Mouse (Mus musculus) liver, adult 2 months (tissue): ENCODE results near the gene Smco2. TPM values are rescaled to one million over a fixed set of nuclear protein-coding genes. Genes with fewer than 3 reads are reported as not detected.

ENCODE experiments used
- DNase-seq: peaks from one replicate; pipeline ENCODE4 v3.0.0-alpha.2; 2011; ENCODE audit warnings: low read depth, low spot score; ENCODE audit errors: extremely low read depth
- H3K27ac ChIP-seq: fragments of 200-500 bp; replicated peaks from 2 replicates; pipeline ENCODE4 v1.5.1; 2012; ENCODE audit warnings: low read depth, mild to moderate bottlenecking, control low read depth, inconsistent platforms, low read length; ENCODE audit not compliant: insufficient read depth
- H3K27me3 ChIP-seq: fragments of 200-500 bp; 2 replicates; pipeline ENCODE4 v1.6.1; 2012; ENCODE audit warnings: mild to moderate bottlenecking, moderate library complexity, low read length, inconsistent platforms; ENCODE audit not compliant: control insufficient read depth, insufficient read depth
- H3K36me3 ChIP-seq: fragments of 200-500 bp; 2 replicates; pipeline ENCODE4 v1.6.1; 2012; ENCODE audit warnings: low read length, inconsistent platforms; ENCODE audit not compliant: control insufficient read depth, insufficient read depth
- H3K4me1 ChIP-seq: fragments of 200-500 bp; 2 replicates; pipeline ENCODE4 v1.6.1; 2011; ENCODE audit warnings: low read length; ENCODE audit not compliant: control insufficient read depth, insufficient read depth
- H3K4me3 ChIP-seq: fragments of 200-500 bp; 2 replicates; pipeline ENCODE4 v1.5.1; 2011; ENCODE audit warnings: low read depth, mild to moderate bottlenecking, control low read depth, low read length, moderate library complexity; ENCODE audit not compliant: insufficient read depth
- H3K79me2 ChIP-seq: fragments of 200-500 bp; 2 replicates; pipeline ENCODE4 v1.6.1; 2012; ENCODE audit warnings: inconsistent platforms, mild to moderate bottlenecking, low read length, moderate library complexity; ENCODE audit not compliant: control insufficient read depth, insufficient read depth
- H3K9ac ChIP-seq: fragments of 200-500 bp; 2 replicates; pipeline ENCODE4 v1.6.1; 2012; ENCODE audit warnings: low read depth, mild to moderate bottlenecking, control low read depth, inconsistent platforms, low read length
- CTCF ChIP-seq: fragments of 200-500 bp; IDR thresholded peaks from 2 replicates; pipeline ENCODE4 v1.5.1; 2011; ENCODE audit warnings: low read depth, low read length, control low read depth
- POLR2A ChIP-seq: fragments of 200-500 bp; IDR thresholded peaks from 2 replicates; pipeline ENCODE4 v1.6.1; 2011; ENCODE audit warnings: low read length, control low read depth; ENCODE audit not compliant: insufficient read depth; ENCODE audit errors: extremely low read depth
- WGBS: fragments of 180-500 bp; shearing (Covaris S2); methylation state at CpG from one replicate; pipeline ENCODE4 v1.1.7; 2018; 5-methylcytosine and 5-hydroxymethylcytosine counted together
- polyA plus RNA-seq: library from polyadenylated mRNA; depleted of rRNA; stranded (reverse); fragments of >200 nt; gene quantifications from 2 replicates; pipeline ENCODE4 v1.2.3, GENCODE M21; 2012
- total RNA-seq: library from RNA; depleted of rRNA; stranded (reverse); fragments of >200 nt; gene quantifications from 2 replicates; pipeline ENCODE4 v1.2.3, GENCODE M21; 2014

Gene Smco2
- total and polyA plus RNA-seq, 2 experiments, result 0.06 TPM; not detected in 1

DNA sequence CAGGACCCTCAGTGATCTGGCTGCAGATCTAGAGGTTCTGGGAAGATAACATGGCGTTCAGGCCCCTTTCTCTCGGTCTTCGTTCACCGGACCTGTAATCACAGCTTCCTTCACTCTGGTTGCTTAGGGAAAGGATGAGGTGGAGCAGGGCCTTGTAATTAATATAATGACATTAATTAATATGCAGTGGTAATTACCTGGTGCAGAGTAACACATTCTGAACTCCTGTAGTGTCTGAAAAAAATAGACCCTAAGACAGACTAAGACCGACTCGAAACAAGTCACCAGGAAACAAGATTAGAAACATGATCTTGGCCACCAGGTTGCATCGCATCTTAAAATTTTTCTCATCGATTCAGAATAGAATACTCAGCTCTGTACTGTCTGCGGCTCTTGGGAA is 30.0 kb downstream of the Smco2 start:
- Histone ChIP-seq H3K36me3 (no peaks in the 10 kb centered on the region), H3K27ac (no peak overlapping the region), H3K79me2 (no peaks in the 10 kb centered on the region), H3K9ac (no peak overlapping the region), H3K4me3 (no peak overlapping the region), H3K27me3 (no peaks in the 10 kb centered on the region), H3K4me1 (no peaks in the 10 kb centered on the region)
- no peak for TF ChIP-seq CTCF
- TF ChIP-seq POLR2A, result no peak
- DNase-seq, result no peak
- 93% methylated on average over 9 of the region's 9 CpGs for WGBS

DNA sequence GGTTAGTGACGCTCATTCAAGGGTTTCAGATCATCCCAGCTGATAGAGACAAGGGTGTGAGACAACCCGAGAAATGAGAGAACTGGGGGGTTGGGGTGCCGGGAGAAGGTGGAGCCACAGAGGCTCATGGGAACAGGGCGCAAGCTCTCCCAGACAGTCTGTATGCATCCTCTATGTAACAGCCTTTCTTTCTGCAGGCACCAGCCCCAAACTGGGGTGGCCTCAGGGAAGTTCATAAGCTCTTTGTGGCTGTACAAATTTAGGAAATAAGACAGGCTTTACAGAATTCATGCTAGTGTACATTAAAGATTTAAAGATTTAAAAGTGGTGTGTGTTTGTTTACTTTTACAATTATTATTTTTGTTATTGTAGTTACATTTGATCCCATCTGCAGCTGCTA is 30.4 kb downstream of the Smco2 start:
- no peak for TF ChIP-seq POLR2A
- TF ChIP-seq CTCF, result no peak
- Histone ChIP-seq H3K36me3 (no peaks in the 10 kb centered on the region), H3K4me1 (no peaks in the 10 kb centered on the region), H3K27ac (no peak overlapping the region), H3K79me2 (no peaks in the 10 kb centered on the region), H3K9ac (no peak overlapping the region), H3K4me3 (no peak overlapping the region), H3K27me3 (no peaks in the 10 kb centered on the region)
- WGBS, result 92% methylated on average over 4 of the region's 4 CpGs
- no peak for DNase-seq

DNA sequence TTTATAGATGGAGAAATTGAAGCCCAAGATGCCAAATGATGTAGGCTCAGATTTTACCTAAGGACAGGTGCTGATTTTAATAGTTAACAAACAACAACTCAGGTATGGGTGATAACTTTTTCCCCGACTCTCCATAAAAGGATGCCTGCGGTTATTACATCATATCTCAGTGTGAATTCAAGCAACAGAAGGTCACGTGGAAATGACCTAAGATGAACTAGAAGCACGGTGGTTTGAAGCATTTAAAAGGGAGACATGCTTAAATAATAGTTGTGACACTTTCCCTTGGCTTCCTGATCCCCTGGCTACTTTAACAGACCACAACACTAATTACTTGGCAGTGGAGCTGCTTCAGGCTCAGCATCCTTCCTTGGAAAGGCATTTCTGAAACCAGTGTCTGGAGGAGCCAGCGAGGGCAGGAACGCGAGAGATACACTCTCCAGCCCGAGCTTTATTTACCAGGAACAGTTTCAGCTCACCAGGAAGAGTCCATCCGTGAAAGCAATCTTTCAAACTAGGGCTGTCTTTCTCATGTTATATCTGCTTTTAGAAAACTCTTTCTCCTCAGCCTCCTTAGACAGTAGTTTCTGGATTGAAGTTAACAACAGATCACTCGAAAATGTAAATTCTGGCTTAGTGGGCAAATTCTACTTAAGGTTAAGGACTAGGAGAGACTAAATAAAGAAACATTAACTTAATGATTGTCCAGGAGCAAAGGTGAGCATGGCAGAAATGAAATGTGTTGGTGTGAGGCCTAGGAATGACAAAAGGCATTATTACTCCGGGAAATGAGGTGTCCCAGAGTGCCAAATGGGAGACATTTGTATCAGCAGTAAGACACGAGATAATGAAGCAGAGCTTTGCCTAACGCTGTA is 32.2 kb downstream of the Smco2 start:
- WGBS, result 50% methylated on average over 13 of the region's 13 CpGs
- Histone ChIP-seq H3K4me3 (no peak overlapping the region), H3K9ac (no peak overlapping the region), H3K4me1 (no peaks in the 10 kb centered on the region), H3K36me3 (no peaks in the 10 kb centered on the region), H3K79me2 (no peaks in the 10 kb centered on the region), H3K27me3 (no peaks in the 10 kb centered on the region), H3K27ac (no peak overlapping the region)
- no peak for TF ChIP-seq CTCF
- no peak for TF ChIP-seq POLR2A
- no peak for DNase-seq

DNA sequence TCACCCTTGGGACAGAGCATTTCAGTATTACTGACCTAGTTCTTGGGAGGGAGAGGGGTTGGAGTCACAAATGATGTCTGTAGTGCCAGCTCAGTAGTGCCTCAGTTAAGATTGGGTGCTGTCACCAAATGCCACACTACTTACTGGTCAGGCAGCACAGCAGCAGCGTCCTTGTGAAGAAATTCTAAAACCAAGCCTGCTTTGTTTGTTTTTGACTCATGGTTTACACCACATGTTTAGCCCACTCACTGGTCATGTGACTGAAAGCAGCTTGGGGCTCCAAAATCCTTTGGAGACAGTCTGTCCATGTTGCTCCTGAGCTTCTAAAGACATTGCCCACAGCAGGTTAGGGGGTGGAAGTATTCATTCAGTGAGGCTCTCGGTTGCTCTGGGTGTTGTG is 33.5 kb downstream of the Smco2 start:
- WGBS, result 66% methylated on average over 2 of the region's 2 CpGs
- TF ChIP-seq CTCF, result no peak
- TF ChIP-seq POLR2A, result no peak
- no peak for DNase-seq
- no peak overlapping the region for H3K9ac ChIP-seq
- H3K27me3 ChIP-seq, result no peaks in the 10 kb centered on the region
- no peak overlapping the region for H3K4me3 ChIP-seq
- peaks cover under 1% of the 10 kb centered on the region; the same call in 1 of the 2 replicates for H3K79me2 ChIP-seq
- no peak overlapping the region for H3K27ac ChIP-seq
- no peaks in the 10 kb centered on the region for H3K36me3 ChIP-seq
- no peaks in the 10 kb centered on the region; the same call in 1 of the 2 replicates for H3K4me1 ChIP-seq

DNA sequence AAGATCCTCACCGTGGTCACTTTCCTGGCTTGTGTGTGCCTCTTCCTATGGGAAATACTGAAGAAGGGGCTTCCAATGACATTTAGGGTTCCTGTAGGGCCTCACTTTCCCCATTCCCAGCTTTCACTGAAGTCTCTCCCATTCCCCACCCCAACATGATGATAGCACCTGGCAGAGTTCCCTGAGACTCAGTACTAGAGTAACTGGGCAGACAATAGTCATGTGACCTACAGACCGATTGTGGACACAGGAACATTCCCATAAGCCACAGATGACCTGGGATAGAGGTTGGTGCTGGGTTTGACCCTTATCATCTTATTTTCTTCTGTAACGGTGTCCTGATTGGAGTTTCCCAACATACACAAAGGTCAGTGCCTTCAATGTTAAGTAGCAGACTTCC is 34.3 kb downstream of the Smco2 start:
- Histone ChIP-seq H3K9ac (no peak overlapping the region), H3K79me2 (peaks cover 6% of the 10 kb centered on the region; the same call in 1 of the 2 replicates), H3K36me3 (no peaks in the 10 kb centered on the region), H3K27me3 (no peaks in the 10 kb centered on the region), H3K4me1 (peaks cover 3% of the 10 kb centered on the region), H3K4me3 (no peak overlapping the region), H3K27ac (no peak overlapping the region)
- WGBS, result 47% methylated on average over 3 of the region's 3 CpGs
- TF ChIP-seq CTCF (no peak), POLR2A (no peak)
- no peak for DNase-seq

DNA sequence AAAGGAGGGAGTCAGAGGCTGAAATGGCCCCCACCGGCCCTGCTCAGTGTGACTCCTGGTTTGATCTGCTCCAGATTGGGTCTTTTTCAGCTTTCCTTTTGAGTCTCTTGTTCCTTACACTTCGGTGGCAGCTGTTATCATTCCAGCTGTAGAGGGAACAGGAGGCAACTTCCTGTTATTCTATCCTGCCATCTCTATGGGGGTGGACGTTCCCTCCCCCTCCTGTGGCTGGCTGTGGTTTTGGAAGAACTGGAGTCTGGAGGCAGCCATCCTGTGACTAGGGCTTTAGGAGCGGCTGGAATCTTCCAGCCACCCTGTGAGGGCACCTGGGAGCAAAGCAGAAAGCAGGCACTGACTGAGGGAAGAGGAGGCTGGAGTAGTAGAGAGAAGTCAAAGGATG is 34.9 kb downstream of the Smco2 start:
- H3K4me3 ChIP-seq, result no peak overlapping the region
- no peaks in the 10 kb centered on the region for H3K36me3 ChIP-seq
- WGBS, result 69% methylated on average over 4 of the region's 4 CpGs
- TF ChIP-seq POLR2A, result no peak
- TF ChIP-seq CTCF, result no peak
- peaks cover 9% of the 10 kb centered on the region; the same call in 1 of the 2 replicates for H3K79me2 ChIP-seq
- peaks cover 8% of the 10 kb centered on the region for H3K4me1 ChIP-seq
- no peaks in the 10 kb centered on the region for H3K27me3 ChIP-seq
- no peak overlapping the region for H3K9ac ChIP-seq
- DNase-seq, result no peak
- H3K27ac ChIP-seq, result no peak overlapping the region
